Mouse (Mus musculus): ENCODE measurements around the gene Tusc2.
A peak's percentile ranks its signal among the peaks of the same experiment; 100 is the strongest.
"Not testable (repeated sequence)": the region's sequence is repeated elsewhere in the genome, so short reads cannot be mapped to it uniquely, and the experiment has no call there.

Gene Tusc2

GRCm38 (mm10) chr9:107545199-107545598 lies 17.9 kb upstream of the Tusc2 start:
- no peak for DNase-seq (ENCODE audit: low read depth, low spot score)

- DNase-seq (ENCODE audit: low read depth, low spot score) = no peak
These were observed 17.5 kb upstream of the Tusc2 start for GRCm38 (mm10) chr9:107545602-107546001.

- no peak for DNase-seq (ENCODE audit: low read depth, low spot score)
These were observed 16.0 kb upstream of the Tusc2 start, which contains the start of gene Zmynd10 for GRCm38 (mm10) chr9:107547026-107547425. TSS of gene Zmynd10 (plus strand) at chr9:107547298.

- DNase-seq (ENCODE audit: low read depth, low spot score) = no peak
These were observed 15.1 kb upstream of the Tusc2 start for GRCm38 (mm10) chr9:107547957-107548356.

- DNase-seq (ENCODE audit: low read depth, low spot score) = no peak
These were observed 14.2 kb upstream of the Tusc2 start for GRCm38 (mm10) chr9:107548820-107549219.

- DNase-seq (ENCODE audit: low read depth, low spot score) = no peak
These were observed 13.6 kb upstream of the Tusc2 start for GRCm38 (mm10) chr9:107549297-107550074.

GRCm38 (mm10) chr9:107550491-107551116 lies 12.5 kb upstream of the Tusc2 start:
- DNase-seq (ENCODE audit: low read depth, low spot score) = no peak

GRCm38 (mm10) chr9:107551117-107551889 lies 11.8 kb upstream of the Tusc2 start, which contains the start of gene Rassf1:
TSS of gene Rassf1 (plus strand) at chr9:107551555.
- no peak for DNase-seq (ENCODE audit: low read depth, low spot score)

- no peak for DNase-seq (ENCODE audit: low read depth, low spot score)
These were observed 11.1 kb upstream of the Tusc2 start for GRCm38 (mm10) chr9:107551890-107552355.

GRCm38 (mm10) chr9:107552690-107553393 lies 10.2 kb upstream of the Tusc2 start:
- DNase-seq (ENCODE audit: low read depth, low spot score) = no peak

GRCm38 (mm10) chr9:107553541-107554318 lies 9.3 kb upstream of the Tusc2 start:
- no peak for DNase-seq (ENCODE audit: low read depth, low spot score)

- DNase-seq (ENCODE audit: low read depth, low spot score) = peak; percentile 96
These were observed 8.7 kb upstream of the Tusc2 start for GRCm38 (mm10) chr9:107554319-107554825.

GRCm38 (mm10) chr9:107555031-107555457 lies 8.0 kb upstream of the Tusc2 start:
- no peak for DNase-seq (ENCODE audit: low read depth, low spot score)

- no peak for DNase-seq (ENCODE audit: low read depth, low spot score)
These were observed 7.4 kb upstream of the Tusc2 start for GRCm38 (mm10) chr9:107555701-107556100.

- no peak for DNase-seq (ENCODE audit: low read depth, low spot score)
These were observed 6.7 kb upstream of the Tusc2 start for GRCm38 (mm10) chr9:107556346-107556745.

GRCm38 (mm10) chr9:107565556-107565955 lies 2.5 kb downstream of the Tusc2 start:
- DNase-seq (ENCODE audit: low read depth, low spot score) = not testable (repeated sequence)

- no peak for DNase-seq (ENCODE audit: low read depth, low spot score)
These were observed 3.1 kb downstream of the Tusc2 start for GRCm38 (mm10) chr9:107566041-107566709.

- DNase-seq (ENCODE audit: low read depth, low spot score) = no peak
These were observed 3.8 kb downstream of the Tusc2 start for GRCm38 (mm10) chr9:107566855-107567254.

- DNase-seq (ENCODE audit: low read depth, low spot score) = no peak
These were observed 4.8 kb downstream of the Tusc2 start, which contains the start of gene Hyal2 for GRCm38 (mm10) chr9:107567702-107568319. TSS of gene Hyal2 (plus strand) at chr9:107567945.
